Mouse (Mus musculus) erythroblast, embryonic 14.5 days (primary cell): ENCODE measurements at regions not wholly inside any gene's neighbourhood (a gene's known extent, or its start where the extent isn't known, plus 50 kb on each side); places are given as distances from the start of the nearest gene placed in this dataset.

ENCODE experiments used
- H3K27me3 ChIP-seq: 2 replicates; pipeline ENCODE4 v1.6.1; 2012; ENCODE audit warnings: inconsistent platforms; ENCODE audit not compliant: control insufficient read depth
- H3K36me3 ChIP-seq: 2 replicates; pipeline ENCODE4 v1.6.1; 2012; ENCODE audit warnings: mild to moderate bottlenecking, inconsistent platforms; ENCODE audit not compliant: control insufficient read depth
- H3K4me1 ChIP-seq: 2 replicates; pipeline ENCODE4 v1.6.1; 2012; ENCODE audit warnings: inconsistent platforms; ENCODE audit not compliant: control insufficient read depth
- H3K4me3 ChIP-seq: replicated peaks from 2 replicates; pipeline ENCODE3; 2012; ENCODE audit warnings: moderate library complexity, mild to moderate bottlenecking, inconsistent platforms
- H3K9me3 ChIP-seq: 2 replicates; pipeline ENCODE4 v1.6.1; 2012; ENCODE audit warnings: low read length, inconsistent platforms, mixed read lengths; ENCODE audit not compliant: control insufficient read depth
- GATA1 ChIP-seq: IDR thresholded peaks from 2 replicates; pipeline ENCODE4 v1.6.1; 2012; ENCODE audit warnings: low read length, inconsistent platforms, mixed read lengths
- TAL1 ChIP-seq: IDR thresholded peaks from 3 replicates; pipeline ENCODE4 v1.6.1; 2012; ENCODE audit warnings: low read length, inconsistent platforms, mixed read lengths

GRCm38 (mm10) chr8:76392004-76392403 lies 507.2 kb upstream of the Nr3c2 start:
- TF ChIP-seq TAL1 (no peak), GATA1 (no peak)
- Histone ChIP-seq H3K36me3 (no peaks in the 10 kb centered on the region), H3K27me3 (no peaks in the 10 kb centered on the region), H3K4me3 (no peak overlapping the region), H3K9me3 (peaks cover 3% of the 10 kb centered on the region), H3K4me1 (no peaks in the 10 kb centered on the region)

GRCm38 (mm10) chr8:76422459-76422858 lies 476.8 kb upstream of the Nr3c2 start:
- Histone ChIP-seq H3K9me3 (no peaks in the 10 kb centered on the region), H3K4me1 (no peaks in the 10 kb centered on the region), H3K4me3 (no peak overlapping the region), H3K27me3 (no peaks in the 10 kb centered on the region), H3K36me3 (no peaks in the 10 kb centered on the region)
- TF ChIP-seq TAL1 (no peak), GATA1 (no peak)

GRCm38 (mm10) chr8:76422861-76423532 lies 476.2 kb upstream of the Nr3c2 start:
- no peaks in the 10 kb centered on the region for H3K36me3 ChIP-seq
- H3K9me3 ChIP-seq = no peaks in the 10 kb centered on the region
- no peaks in the 10 kb centered on the region for H3K4me1 ChIP-seq
- H3K4me3 ChIP-seq = no peak overlapping the region
- TF ChIP-seq TAL1 (no peak), GATA1 (no peak)
- no peaks in the 10 kb centered on the region for H3K27me3 ChIP-seq

- Histone ChIP-seq H3K36me3 (no peaks in the 10 kb centered on the region), H3K4me3 (no peak overlapping the region), H3K9me3 (peaks cover 3% of the 10 kb centered on the region), H3K4me1 (no peaks in the 10 kb centered on the region), H3K27me3 (no peaks in the 10 kb centered on the region)
- TF ChIP-seq TAL1 (no peak), GATA1 (no peak)
These were observed 469.4 kb upstream of the Nr3c2 start for GRCm38 (mm10) chr8:76429818-76430217.

- no peak overlapping the region for H3K4me3 ChIP-seq
- peaks cover 3% of the 10 kb centered on the region for H3K9me3 ChIP-seq
- no peaks in the 10 kb centered on the region for H3K27me3 ChIP-seq
- H3K4me1 ChIP-seq = no peaks in the 10 kb centered on the region
- H3K36me3 ChIP-seq = no peaks in the 10 kb centered on the region
- TF ChIP-seq GATA1 = no peak
- no peak for TF ChIP-seq TAL1
These were observed 466.4 kb upstream of the Nr3c2 start for GRCm38 (mm10) chr8:76432813-76433212.

GRCm38 (mm10) chr8:76437951-76438350 lies 461.3 kb upstream of the Nr3c2 start:
- Histone ChIP-seq H3K36me3 (no peaks in the 10 kb centered on the region), H3K9me3 (no peaks in the 10 kb centered on the region), H3K4me1 (no peaks in the 10 kb centered on the region), H3K27me3 (no peaks in the 10 kb centered on the region), H3K4me3 (no peak overlapping the region)
- TF ChIP-seq TAL1 (no peak), GATA1 (no peak)

- H3K27me3 ChIP-seq = no peaks in the 10 kb centered on the region
- H3K9me3 ChIP-seq = no peaks in the 10 kb centered on the region
- TF ChIP-seq GATA1 (no peak), TAL1 (no peak)
- H3K36me3 ChIP-seq = no peaks in the 10 kb centered on the region
- no peaks in the 10 kb centered on the region for H3K4me1 ChIP-seq
- H3K4me3 ChIP-seq = no peak overlapping the region
These were observed 424.6 kb upstream of the Nr3c2 start for GRCm38 (mm10) chr8:76474464-76475208.

- no peak overlapping the region for H3K4me3 ChIP-seq
- no peaks in the 10 kb centered on the region for H3K27me3 ChIP-seq
- H3K4me1 ChIP-seq = no peaks in the 10 kb centered on the region
- no peak for TF ChIP-seq TAL1
- no peak for TF ChIP-seq GATA1
- no peaks in the 10 kb centered on the region for H3K36me3 ChIP-seq
- no peaks in the 10 kb centered on the region for H3K9me3 ChIP-seq
These were observed 420.3 kb upstream of the Nr3c2 start for GRCm38 (mm10) chr8:76478966-76479365.

GRCm38 (mm10) chr8:76503621-76504020 lies 395.6 kb upstream of the Nr3c2 start:
- Histone ChIP-seq H3K9me3 (no peaks in the 10 kb centered on the region; the same call in 1 of the 2 replicates), H3K4me1 (no peaks in the 10 kb centered on the region), H3K4me3 (no peak overlapping the region), H3K36me3 (no peaks in the 10 kb centered on the region), H3K27me3 (no peaks in the 10 kb centered on the region)
- TF ChIP-seq TAL1 (no peak), GATA1 (no peak)
